Mouse (Mus musculus) stomach, postnatal 0 days (tissue): ENCODE data around the gene Cd101. TPM values are rescaled to one million over a fixed set of nuclear protein-coding genes. Genes with fewer than 3 reads are reported as not detected.

ENCODE experiments used
- ATAC-seq: fragments of 200-750 bp; cut with Nextera tagmentation; 2 replicates; pipeline ENCODE4 v1.8.0; 2017; ENCODE audit not compliant: low FRiP score, low TSS enrichment
- DNase-seq: peaks from one replicate; pipeline ENCODE4 v3.0.0-alpha.2; 2016; ENCODE audit warnings: low spot score
- H3K27ac ChIP-seq: fragments of 300-500 bp; sonication (generic); replicated peaks from 2 replicates; pipeline ENCODE4 v1.5.1; 2014; ENCODE audit warnings: mild to moderate bottlenecking, control low read depth
- H3K27me3 ChIP-seq: fragments of 300-500 bp; sonication (generic); 2 replicates; pipeline ENCODE4 v1.6.1; 2014; ENCODE audit warnings: low read length; ENCODE audit not compliant: control insufficient read depth, insufficient read depth
- H3K36me3 ChIP-seq: fragments of 300-500 bp; sonication (generic); 2 replicates; pipeline ENCODE4 v1.6.1; 2014; ENCODE audit warnings: low read length, mixed read lengths; ENCODE audit not compliant: control insufficient read depth, insufficient read depth
- H3K4me1 ChIP-seq: fragments of 300-500 bp; sonication (generic); replicated peaks from 2 replicates; pipeline ENCODE4 v1.6.1; 2014; ENCODE audit warnings: antibody characterized with exemption; ENCODE audit not compliant: control insufficient read depth, insufficient read depth
- H3K4me2 ChIP-seq: fragments of 300-500 bp; sonication (generic); replicated peaks from 2 replicates; pipeline ENCODE4 v1.6.1; 2014; ENCODE audit warnings: low read depth, mild to moderate bottlenecking, control low read depth, moderate library complexity
- H3K4me3 ChIP-seq: fragments of 300-500 bp; sonication (generic); 2 replicates; pipeline ENCODE4 v1.5.1; 2014; ENCODE audit warnings: low read depth, low read length, control low read depth
- H3K9ac ChIP-seq: fragments of 300-500 bp; sonication (generic); 2 replicates; pipeline ENCODE4 v1.6.1; 2014; ENCODE audit warnings: mild to moderate bottlenecking, low read length, control low read depth, mixed read lengths
- H3K9me3 ChIP-seq: fragments of 300-500 bp; sonication (generic); 2 replicates; pipeline ENCODE4 v1.6.1; 2016; ENCODE audit warnings: low read length; ENCODE audit not compliant: control insufficient read depth
- CTCF ChIP-seq: IDR thresholded peaks from 2 replicates; pipeline ENCODE4 v1.5.1; 2016; ENCODE audit warnings: antibody characterized with exemption, low read depth, mild to moderate bottlenecking, moderate library complexity
- EP300 ChIP-seq: optimal IDR thresholded peaks from 2 replicates; pipeline ENCODE3; 2016; ENCODE audit warnings: antibody characterized with exemption
- WGBS: fragments of 180-500 bp; shearing (Covaris S2); extraction: QIAGEN DNeasy Blood & Tissue Kit; methylation state at CpG from one replicate; pipeline ENCODE4 v1.1.7; 2014; 5-methylcytosine and 5-hydroxymethylcytosine counted together
- polyA plus RNA-seq: library from polyadenylated mRNA; unstranded; fragments of >200 nt; fragmentation: Nextera tagmentation; extraction: Ambion mirVana; gene quantifications from 2 replicates; pipeline ENCODE4 v1.2.1, GENCODE M21; 2015

Gene Cd101
- 0.06 and 0.11 TPM in 2 replicates for polyA plus RNA-seq

GRCm38 (mm10) chr3:101029339-101029738 is at the start of gene Cd101:
TSS of gene Cd101 (minus strand) at chr3:101029556.
- no peaks in the 10 kb centered on the region for H3K27me3 ChIP-seq
- H3K4me3 ChIP-seq, result no peak within 1 kb of the TSS
- DNase-seq, result no peak
- no peaks in the 10 kb centered on the region for H3K36me3 ChIP-seq
- no peaks in the 10 kb centered on the region for H3K4me1 ChIP-seq
- no peak within 1 kb of the TSS for H3K9ac ChIP-seq
- WGBS, result 83% methylated on average over 4 of the region's 4 CpGs
- H3K27ac ChIP-seq, result no peak within 1 kb of the TSS
- ATAC-seq, result no peak
- TF ChIP-seq EP300 (no peak), CTCF (no peak)
- no peak within 1 kb of the TSS for H3K4me2 ChIP-seq
- H3K9me3 ChIP-seq, result no peaks in the 10 kb centered on the region

- no peak overlapping the region for H3K9ac ChIP-seq
- peaks cover 3% of the 10 kb centered on the region for H3K36me3 ChIP-seq
- H3K27ac ChIP-seq, result no peak overlapping the region
- ATAC-seq (no peak), DNase-seq (no peak)
- no peak overlapping the region for H3K4me2 ChIP-seq
- WGBS, result 56% methylated on average over 1 of the region's 1 CpGs
- H3K4me1 ChIP-seq, result no peaks in the 10 kb centered on the region
- TF ChIP-seq CTCF (no peak), EP300 (no peak)
- no peaks in the 10 kb centered on the region for H3K9me3 ChIP-seq
- H3K4me3 ChIP-seq, result no peak overlapping the region
- no peaks in the 10 kb centered on the region for H3K27me3 ChIP-seq
These were observed 49.0 kb upstream of the Cd101 start for GRCm38 (mm10) chr3:101078344-101078743.

- Histone ChIP-seq H3K36me3 (peaks cover 3% of the 10 kb centered on the region), H3K27ac (no peak overlapping the region), H3K9ac (no peak overlapping the region), H3K4me1 (no peaks in the 10 kb centered on the region), H3K27me3 (no peaks in the 10 kb centered on the region), H3K9me3 (no peaks in the 10 kb centered on the region), H3K4me3 (no peak overlapping the region), H3K4me2 (no peak overlapping the region)
- 85% methylated on average over 6 of the region's 6 CpGs for WGBS
- TF ChIP-seq EP300 (no peak), CTCF (no peak)
- ATAC-seq, result no peak
- DNase-seq, result no peak
These were observed 48.3 kb upstream of the Cd101 start for GRCm38 (mm10) chr3:101077710-101078100.

- Histone ChIP-seq H3K9me3 (no peaks in the 10 kb centered on the region), H3K4me2 (no peak overlapping the region), H3K9ac (no peak overlapping the region), H3K36me3 (peaks cover 3% of the 10 kb centered on the region), H3K27ac (no peak overlapping the region), H3K4me3 (no peak overlapping the region), H3K27me3 (no peaks in the 10 kb centered on the region), H3K4me1 (no peaks in the 10 kb centered on the region)
- TF ChIP-seq CTCF (no peak), EP300 (no peak)
- 94% methylated on average over 25 of the region's 25 CpGs for WGBS
- ATAC-seq (no peak), DNase-seq (no peak)
These were observed 47.8 kb upstream of the Cd101 start for GRCm38 (mm10) chr3:101076966-101077709.

GRCm38 (mm10) chr3:101075866-101076265 is 46.5 kb upstream of the Cd101 start:
- H3K4me3 ChIP-seq, result no peak overlapping the region
- no peaks in the 10 kb centered on the region for H3K4me1 ChIP-seq
- H3K9me3 ChIP-seq, result no peaks in the 10 kb centered on the region
- no peak for ATAC-seq
- TF ChIP-seq EP300 (no peak), CTCF (no peak)
- 52% methylated on average over 3 of the region's 3 CpGs for WGBS
- DNase-seq, result no peak
- no peak overlapping the region for H3K4me2 ChIP-seq
- no peak overlapping the region for H3K27ac ChIP-seq
- H3K9ac ChIP-seq, result no peak overlapping the region
- H3K36me3 ChIP-seq, result peaks cover 3% of the 10 kb centered on the region
- no peaks in the 10 kb centered on the region for H3K27me3 ChIP-seq

- no peak for TF ChIP-seq EP300
- no peak for TF ChIP-seq CTCF
- Histone ChIP-seq H3K4me1 (peaks cover 6% of the 10 kb centered on the region; the same call in 1 of the 2 replicates), H3K4me3 (no peak overlapping the region), H3K9ac (no peak overlapping the region), H3K9me3 (no peaks in the 10 kb centered on the region), H3K36me3 (peaks cover 3% of the 10 kb centered on the region), H3K27me3 (no peaks in the 10 kb centered on the region), H3K4me2 (no peak overlapping the region), H3K27ac (no peak overlapping the region)
- ATAC-seq (no peak), DNase-seq (no peak)
- WGBS, result 73% methylated on average over 9 of the region's 9 CpGs
These were observed 44.0 kb upstream of the Cd101 start for GRCm38 (mm10) chr3:101073384-101073783.
